Mouse (Mus musculus) heart, embryonic 12.5 days (tissue): ENCODE data around the gene Rtn4r. TPM values are rescaled to one million over a fixed set of nuclear protein-coding genes. Genes with fewer than 3 reads are reported as not detected.
A peak's percentile ranks its signal among the peaks of the same experiment; 100 is the strongest.

Source experiments
- ATAC-seq: fragments of 200-750 bp; cut with Nextera tagmentation; 2 replicates; pipeline ENCODE4 v1.8.0; 2017; ENCODE audit warnings: moderate TSS enrichment, moderate library complexity; ENCODE audit not compliant: insufficient number of reproducible peaks, low FRiP score
- H3K27ac ChIP-seq: fragments of 300-500 bp; sonication (generic); 2 replicates; pipeline ENCODE4 v1.5.1; 2016; ENCODE audit warnings: mild to moderate bottlenecking, moderate library complexity; ENCODE audit not compliant: poor library complexity, severe bottlenecking
- H3K27me3 ChIP-seq: fragments of 300-500 bp; sonication (generic); replicated peaks from 2 replicates; pipeline ENCODE4 v1.6.1; 2016; ENCODE audit warnings: mild to moderate bottlenecking, moderate library complexity
- H3K36me3 ChIP-seq: fragments of 300-500 bp; sonication (generic); 2 replicates; pipeline ENCODE4 v1.6.1; 2016; ENCODE audit warnings: mild to moderate bottlenecking, moderate library complexity
- H3K4me1 ChIP-seq: fragments of 300-500 bp; sonication (generic); replicated peaks from 2 replicates; pipeline ENCODE4 v1.6.1; 2016; ENCODE audit warnings: mild to moderate bottlenecking
- H3K4me2 ChIP-seq: fragments of 300-500 bp; sonication (generic); 2 replicates; pipeline ENCODE4 v1.6.1; 2016; ENCODE audit warnings: mild to moderate bottlenecking, moderate library complexity
- H3K4me3 ChIP-seq: fragments of 300-500 bp; sonication (generic); 2 replicates; pipeline ENCODE4 v1.5.1; 2016; ENCODE audit warnings: mild to moderate bottlenecking
- H3K9ac ChIP-seq: fragments of 300-500 bp; sonication (generic); 2 replicates; pipeline ENCODE4 v1.6.1; 2016; ENCODE audit warnings: mild to moderate bottlenecking, moderate library complexity
- H3K9me3 ChIP-seq: fragments of 300-500 bp; sonication (generic); replicated peaks from 2 replicates; pipeline ENCODE4 v1.6.1; 2016; ENCODE audit warnings: mild to moderate bottlenecking, moderate library complexity
- WGBS: fragments of 180-500 bp; shearing (Covaris S2); methylation state at CpG from one replicate; pipeline ENCODE4 v1.1.7; 2016; 5-methylcytosine and 5-hydroxymethylcytosine counted together
- polyA plus RNA-seq: library from polyadenylated mRNA; unstranded; fragments of >200 nt; fragmentation: Nextera tagmentation; extraction: Ambion mirVana; gene quantifications from 2 replicates; pipeline ENCODE4 v1.2.1, GENCODE M21; 2016

Gene Rtn4r
- polyA plus RNA-seq, 1 experiment from 2014 or later = 0.40 TPM

DNA sequence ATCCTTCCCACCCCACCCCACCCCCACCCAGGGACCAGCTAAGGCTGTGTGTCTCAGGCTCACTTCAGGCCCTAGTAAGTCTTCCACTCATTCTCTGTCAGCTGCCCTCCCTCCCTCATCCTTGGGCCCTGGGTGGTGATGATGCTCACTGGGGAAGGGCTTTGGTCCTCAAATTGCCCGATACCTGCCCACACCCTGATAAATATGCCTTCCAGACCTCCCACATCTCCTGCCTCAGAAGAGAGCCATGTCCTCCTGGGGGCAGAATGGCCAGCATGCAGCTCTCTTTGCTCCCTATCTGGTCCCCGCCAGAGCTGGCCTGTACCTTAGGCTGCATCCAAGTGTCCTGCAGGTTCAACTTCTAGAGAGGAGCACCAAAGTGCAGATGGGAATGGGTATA lies 2.3 kb upstream of the Rtn4r start:
- Histone ChIP-seq H3K27me3 (peaks cover 72% of the 10 kb centered on the region), H3K27ac (no peak overlapping the region), H3K9ac (no peak overlapping the region), H3K36me3 (no peaks in the 10 kb centered on the region), H3K4me2 (no peak overlapping the region), H3K4me3 (no peak overlapping the region), H3K4me1 (peaks cover 15% of the 10 kb centered on the region), H3K9me3 (no peaks in the 10 kb centered on the region)
- ATAC-seq = no peak
- 86% methylated on average over 2 of the region's 2 CpGs for WGBS

- peaks cover 15% of the 10 kb centered on the region for H3K4me1 ChIP-seq
- no peaks in the 10 kb centered on the region for H3K9me3 ChIP-seq
- no peak overlapping the region for H3K27ac ChIP-seq
- no peaks in the 10 kb centered on the region for H3K36me3 ChIP-seq
- H3K4me2 ChIP-seq = no peak overlapping the region
- WGBS = 69% methylated on average over 3 of the region's 3 CpGs
- ATAC-seq = no peak
- no peak overlapping the region for H3K9ac ChIP-seq
- no peak overlapping the region for H3K4me3 ChIP-seq
- peaks cover 82% of the 10 kb centered on the region for H3K27me3 ChIP-seq
These were observed 1.2 kb upstream of the Rtn4r start for GRCm38 (mm10) chr16:18126211-18126610.

- H3K27ac ChIP-seq = no peak overlapping the region
- H3K9ac ChIP-seq = peak overlapping the region; percentile 69
- peak overlapping the region; percentile 100 for H3K4me2 ChIP-seq
- 0 out of 2 replicates have a peak, but pooled peaks have one; percentile 27 for ATAC-seq
- H3K9me3 ChIP-seq = no peaks in the 10 kb centered on the region
- H3K4me3 ChIP-seq = peak overlapping the region; percentile 65
- H3K36me3 ChIP-seq = no peaks in the 10 kb centered on the region
- peaks cover 15% of the 10 kb centered on the region for H3K4me1 ChIP-seq
- WGBS = 3% methylated on average over 52 of the region's 52 CpGs
- peaks cover 94% of the 10 kb centered on the region for H3K27me3 ChIP-seq
These were observed 575 bp downstream of the Rtn4r start for GRCm38 (mm10) chr16:18127871-18128563.

GRCm38 (mm10) chr16:18128564-18128935 lies 1.1 kb downstream of the Rtn4r start:
- ATAC-seq = no peak
- peak overlapping the region; percentile 100 for H3K4me2 ChIP-seq

GRCm38 (mm10) chr16:18129413-18129812 lies 2.0 kb downstream of the Rtn4r start:
- WGBS = 60% methylated on average over 5 of the region's 5 CpGs
- no peak for ATAC-seq

More at GRCm38 (mm10) chr16:18128564-18128935, 1.1 kb downstream of the Rtn4r start:
- H3K27me3 ChIP-seq = peaks cover 94% of the 10 kb centered on the region
- no peak overlapping the region for H3K9ac ChIP-seq
- H3K9me3 ChIP-seq = no peaks in the 10 kb centered on the region
- no peak overlapping the region for H3K27ac ChIP-seq
- no peaks in the 10 kb centered on the region for H3K36me3 ChIP-seq
- peaks cover 15% of the 10 kb centered on the region for H3K4me1 ChIP-seq
- H3K4me3 ChIP-seq = peak overlapping the region; percentile 65; the same call in 1 of the 2 replicates
- WGBS = 62% methylated on average over 6 of the region's 6 CpGs

DNA sequence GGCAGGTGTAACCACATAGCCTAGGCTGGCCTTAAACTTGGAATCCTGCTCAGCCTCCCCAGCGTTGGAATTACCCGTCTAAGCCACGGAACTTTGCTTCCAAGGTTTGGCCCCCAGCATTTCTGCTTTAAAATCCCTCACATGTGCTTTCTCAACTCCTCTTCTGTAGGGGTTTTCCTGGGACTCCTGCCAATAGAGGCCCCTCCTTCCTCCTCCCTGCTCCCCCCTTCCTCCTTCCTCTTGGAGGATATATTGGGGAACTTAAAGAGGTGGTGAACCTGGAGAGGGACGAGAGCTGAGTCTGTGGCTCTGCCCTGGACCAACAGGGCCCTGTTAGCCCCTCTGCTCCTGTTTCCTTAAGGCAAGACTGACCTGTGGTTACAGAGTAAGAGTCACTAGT lies 2.8 kb downstream of the Rtn4r start:
- peaks cover 15% of the 10 kb centered on the region for H3K4me1 ChIP-seq
- WGBS = 42% methylated on average over 4 of the region's 4 CpGs
- 0 out of 2 replicates have a peak overlapping the region, but pooled peaks have one; percentile 6 for H3K9ac ChIP-seq
- no peak overlapping the region for H3K27ac ChIP-seq
- H3K27me3 ChIP-seq = peaks cover 90% of the 10 kb centered on the region
- no peak overlapping the region for H3K4me2 ChIP-seq
- no peaks in the 10 kb centered on the region for H3K9me3 ChIP-seq
- ATAC-seq = no peak
- H3K4me3 ChIP-seq = no peak overlapping the region
- H3K36me3 ChIP-seq = no peaks in the 10 kb centered on the region

More at GRCm38 (mm10) chr16:18129413-18129812, 2.0 kb downstream of the Rtn4r start:
- H3K27me3 ChIP-seq = peaks cover 94% of the 10 kb centered on the region
- peaks cover 15% of the 10 kb centered on the region for H3K4me1 ChIP-seq
- H3K4me2 ChIP-seq = no peak overlapping the region
- no peak overlapping the region for H3K4me3 ChIP-seq
- H3K27ac ChIP-seq = no peak overlapping the region
- no peak overlapping the region for H3K9ac ChIP-seq
- H3K9me3 ChIP-seq = no peaks in the 10 kb centered on the region
- no peaks in the 10 kb centered on the region for H3K36me3 ChIP-seq

- Histone ChIP-seq H3K27me3 (peaks cover 90% of the 10 kb centered on the region), H3K9me3 (no peaks in the 10 kb centered on the region), H3K4me3 (no peak overlapping the region), H3K4me1 (peaks cover 15% of the 10 kb centered on the region), H3K9ac (no peak overlapping the region), H3K27ac (no peak overlapping the region), H3K4me2 (no peak overlapping the region), H3K36me3 (no peaks in the 10 kb centered on the region)
- no peak for ATAC-seq
These were observed 3.3 kb downstream of the Rtn4r start for GRCm38 (mm10) chr16:18130705-18131104.

- 78% methylated on average over 11 of the region's 11 CpGs for WGBS
- H3K9me3 ChIP-seq = no peaks in the 10 kb centered on the region
- H3K9ac ChIP-seq = no peak overlapping the region
- no peak overlapping the region for H3K27ac ChIP-seq
- no peaks in the 10 kb centered on the region for H3K36me3 ChIP-seq
- H3K4me1 ChIP-seq = peaks cover 15% of the 10 kb centered on the region
- no peak for ATAC-seq
- no peak overlapping the region for H3K4me2 ChIP-seq
- H3K27me3 ChIP-seq = peaks cover 88% of the 10 kb centered on the region
- H3K4me3 ChIP-seq = no peak overlapping the region
These were observed 4.0 kb downstream of the Rtn4r start for GRCm38 (mm10) chr16:18131245-18131939.

GRCm38 (mm10) chr16:18132026-18132425 lies 4.6 kb downstream of the Rtn4r start:
- WGBS = 88% methylated on average over 1 of the region's 1 CpGs

GRCm38 (mm10) chr16:18132575-18132974 lies 5.1 kb downstream of the Rtn4r start:
- peaks cover 7% of the 10 kb centered on the region for H3K4me1 ChIP-seq
- no peaks in the 10 kb centered on the region for H3K36me3 ChIP-seq
- H3K27me3 ChIP-seq = peaks cover 85% of the 10 kb centered on the region
- no peaks in the 10 kb centered on the region for H3K9me3 ChIP-seq
- 82% methylated on average over 3 of the region's 3 CpGs for WGBS
- H3K4me2 ChIP-seq = no peak overlapping the region
- H3K4me3 ChIP-seq = no peak overlapping the region
- H3K27ac ChIP-seq = no peak overlapping the region
- ATAC-seq = no peak
- no peak overlapping the region for H3K9ac ChIP-seq

More at GRCm38 (mm10) chr16:18132026-18132425, 4.6 kb downstream of the Rtn4r start:
- Histone ChIP-seq H3K4me3 (no peak overlapping the region), H3K9ac (no peak overlapping the region), H3K9me3 (no peaks in the 10 kb centered on the region), H3K27ac (no peak overlapping the region), H3K4me2 (no peak overlapping the region), H3K27me3 (peaks cover 88% of the 10 kb centered on the region), H3K4me1 (peaks cover 9% of the 10 kb centered on the region), H3K36me3 (no peaks in the 10 kb centered on the region)
- ATAC-seq = no peak

DNA sequence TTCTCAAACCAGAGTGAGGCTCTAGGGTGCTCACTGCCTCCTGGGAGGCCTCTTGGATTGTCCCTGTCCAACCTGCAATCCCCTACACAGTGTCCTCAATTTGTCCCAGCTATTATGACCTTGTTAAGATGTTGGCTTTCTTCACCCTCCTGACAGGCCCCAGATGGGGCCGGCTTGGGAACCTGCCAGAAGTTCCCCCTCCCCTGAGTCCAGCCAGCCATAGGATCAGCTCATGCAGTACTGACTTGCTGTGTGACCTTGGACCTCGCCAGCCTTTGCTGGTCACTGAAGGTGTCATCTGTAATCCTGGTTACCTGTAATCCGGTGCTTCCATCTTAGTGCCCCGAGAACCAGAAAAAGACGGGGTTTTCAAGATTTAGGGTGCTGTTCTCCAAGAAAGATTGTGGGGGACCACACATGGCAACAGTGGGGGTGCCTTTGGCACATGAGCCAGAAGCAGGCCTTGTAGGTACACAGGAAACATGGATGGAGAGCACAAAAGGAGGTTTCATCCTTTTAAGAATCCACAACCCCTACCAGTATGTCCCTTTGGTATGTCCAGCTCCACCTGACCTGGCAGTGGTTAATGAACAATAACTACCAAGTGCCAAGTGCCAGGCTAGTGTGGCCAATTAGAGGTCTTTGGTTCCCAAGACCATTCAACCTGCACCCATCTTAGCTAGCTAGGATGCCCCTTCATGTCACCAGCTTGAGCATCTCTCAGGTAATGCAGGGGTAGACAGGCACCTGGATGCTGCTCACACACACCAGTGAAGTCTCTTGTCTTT lies 5.9 kb downstream of the Rtn4r start:
- no peak for ATAC-seq
- WGBS = 66% methylated on average over 5 of the region's 5 CpGs
- H3K27me3 ChIP-seq = peaks cover 78% of the 10 kb centered on the region

More for the DNA sequence above, 5.9 kb downstream of the Rtn4r start:
- Histone ChIP-seq H3K4me2 (no peak overlapping the region), H3K4me1 (no peaks in the 10 kb centered on the region), H3K36me3 (no peaks in the 10 kb centered on the region), H3K27ac (no peak overlapping the region), H3K9ac (no peak overlapping the region), H3K4me3 (no peak overlapping the region), H3K9me3 (no peaks in the 10 kb centered on the region)
